Mouse (Mus musculus) erythroblast, embryonic 14.5 days (primary cell): ENCODE results near the gene Epb41l2.

Experiments
- GATA1 ChIP-seq: IDR thresholded peaks from 2 replicates; pipeline ENCODE4 v1.6.1; 2012; ENCODE audit warnings: low read length, inconsistent platforms, mixed read lengths
- TAL1 ChIP-seq: IDR thresholded peaks from 3 replicates; pipeline ENCODE4 v1.6.1; 2012; ENCODE audit warnings: low read length, inconsistent platforms, mixed read lengths

GRCm38 (mm10) chr10:25395236-25395886 lies 35.8 kb downstream of the Epb41l2 start:
- TF ChIP-seq GATA1 (no peak), TAL1 (no peak)
